Mouse (Mus musculus): ENCODE results near the gene Nppc.
A peak's percentile ranks its signal among the peaks of the same experiment; 100 is the strongest.

DNA sequence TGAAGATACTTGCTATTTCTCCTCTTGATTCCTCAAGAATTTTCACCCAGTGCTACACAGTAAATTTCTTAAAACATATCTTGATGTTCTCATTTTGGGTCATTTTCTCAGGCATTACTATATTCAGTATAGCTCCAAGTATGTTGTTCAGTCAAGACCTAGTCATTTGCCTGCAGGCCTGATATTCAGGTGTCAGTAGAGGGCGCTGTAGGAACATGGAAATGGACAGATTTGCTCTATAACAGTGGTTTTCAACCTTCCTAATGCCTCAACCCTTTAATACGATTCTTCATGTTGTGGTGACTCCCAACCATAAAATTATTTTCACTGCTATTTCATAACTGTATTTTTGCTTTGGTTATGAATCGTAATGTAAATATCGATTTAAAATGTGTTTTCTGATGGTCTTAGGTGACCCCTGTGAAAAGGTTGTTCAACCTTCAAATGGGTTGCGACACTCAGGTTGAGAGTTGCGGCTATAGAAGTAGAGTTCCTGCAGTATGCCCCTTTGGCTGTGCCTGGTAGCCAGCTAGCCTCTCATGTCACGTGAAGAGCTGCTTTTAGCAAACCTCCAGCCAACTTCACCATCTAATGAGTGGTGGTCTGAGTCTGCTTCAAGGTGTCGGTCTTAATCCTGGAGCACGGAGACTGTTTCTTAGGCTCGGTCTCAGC, 51.8 kb downstream of the Nppc start:
- TF ChIP-seq POLR2A (IDR thresholded peaks at IDR 0.05; ENCODE audit: low read depth, low read length) (no peak), CTCF (IDR thresholded peaks at IDR 0.05; ENCODE audit: borderline replicate concordance, insufficient read depth, low read length) (peak; percentile 34; the same call in 1 of the 2 replicates)

Measured in embryonic fibroblast, embryonic 13.5 days (primary cell).